ENCODE assay signal across 12 mouse cellular contexts in genomic region chr4:145052282-145052681, GRCm38 (mm10).
DNase-seq lines count a peak whose midpoint lies in the region; ATAC-seq and TF ChIP-seq lines count a peak whose summit lies in the region.
"Had no signal": no experiment of that assay in that cellular context is flagged by ENCODE, and none has a peak within 500 bp of the region (broad histone marks: within the 10 kb centered on the region; RNA-seq: fewer than 3 reads in every experiment).

No protein-coding gene starts in this region.

- no peak overlapping the region for H3K9ac ChIP-seq in kidney, embryonic 15.5 days

- peak; percentile 26; the same call in 1 of the 2 replicates for ATAC-seq in kidney, embryonic 15.5 days (replicated peaks; ENCODE audit: low FRiP score)

- peaks cover 41% of the 10 kb centered on the region for H3K4me1 ChIP-seq in kidney, embryonic 15.5 days

- H3K4me3 ChIP-seq in gastrocnemius, adult 2 months = no peak overlapping the region
- no peak overlapping the region for H3K4me3 ChIP-seq in kidney, embryonic 15.5 days (replicated peaks)
- H3K4me3 ChIP-seq: hindbrain, embryonic 10.5 days had no signal

- no peaks in the 10 kb centered on the region for H3K27me3 ChIP-seq in kidney, embryonic 15.5 days

- intact Hi-C loops in gastrocnemius, adult 2 months (cut with DNase I) = no loop called here

- peak; percentile 24 for DNase-seq in gastrocnemius, adult 2 months
- no peak for DNase-seq in gastrocnemius, adult 8-10 months (ENCODE audit: low spot score in 2 of 2)
- DNase-seq in lung, postnatal 10 days = peak; percentile 22
- DNase-seq in lung, postnatal 4 days = no peak
- DNase-seq in lung, postnatal 14 days = peak; percentile 27
- no peak for DNase-seq in natural killer cell, adult 2 months (ENCODE audit: low spot score in 2 of 2)
- DNase-seq in right cerebral cortex, postnatal 4 days = no peak
- DNase-seq: adrenal gland, adult 8-10 months; cerebellum, adult 9-10 months; right cerebral cortex, postnatal 14 days had no signal

- TF ChIP-seq CTCF in gastrocnemius, adult 2 months (IDR thresholded peaks at IDR 0.05) = no peak

- no peak overlapping the region for H3K4me2 ChIP-seq in kidney, embryonic 15.5 days

- peak overlapping the region; percentile 70 for H3K27ac ChIP-seq in gastrocnemius, adult 2 months
- peak overlapping the region; percentile 70 for H3K27ac ChIP-seq in kidney, embryonic 15.5 days

- H3K36me3 ChIP-seq in kidney, embryonic 15.5 days = peaks cover 55% of the 10 kb centered on the region

- WGBS in kidney, embryonic 15.5 days = 58% methylated on average over 3 of the region's 3 CpGs

- no peaks in the 10 kb centered on the region for H3K9me3 ChIP-seq in kidney, embryonic 15.5 days (replicated peaks)
- H3K9me3 ChIP-seq: hindbrain, embryonic 10.5 days had no signal

Comparison
In these comparisons a context has a peak if more than half of its experiments do, and no peak if none do; other contexts are left out.
1. DNase-seq: peak in gastrocnemius, adult 2 months (single experiment), lung, postnatal 10 days (single experiment) and lung, postnatal 14 days (single experiment); none in gastrocnemius, adult 8-10 months (0 of 2), lung, postnatal 4 days (0 of 2), natural killer cell, adult 2 months (0 of 2) and right cerebral cortex, postnatal 4 days (single experiment).